Mouse (Mus musculus): Measurements from ENCODE around the gene Actg2. TPM values are rescaled to one million over a fixed set of nuclear protein-coding genes. Genes with fewer than 3 reads are reported as not detected.
A peak's percentile ranks its signal among the peaks of the same experiment; 100 is the strongest.

The Actg2 gene
- polyA plus RNA-seq, 1 experiment = 80.1 TPM

- no peak overlapping the region for H3K4me2 ChIP-seq (ENCODE audit: low read depth)
- H3K79me2 ChIP-seq (ENCODE audit: control insufficient read depth, insufficient read depth) = no peaks in the 10 kb centered on the region
- TF ChIP-seq REST (IDR thresholded peaks at IDR 0.05; ENCODE audit: insufficient read depth, insufficient read length) (no peak), POLR2A (IDR thresholded peaks at IDR 0.05; ENCODE audit: insufficient read length, low read depth) (no peak)
- no peaks in the 10 kb centered on the region for H3K36me3 ChIP-seq (ENCODE audit: control insufficient read depth, insufficient read depth)
- peaks cover 16% of the 10 kb centered on the region for H3K27me3 ChIP-seq (ENCODE audit: control insufficient read depth, insufficient read depth, insufficient read length)
- no peak overlapping the region for H3K4me3 ChIP-seq
- no peak overlapping the region for H3ac ChIP-seq (ENCODE audit: control insufficient read depth, insufficient read length)
These were observed 39.5 kb upstream of the Actg2 start for GRCm38 (mm10) chr6:83575609-83576008.

- peak within 1 kb of the TSS; percentile 39 for H3K4me3 ChIP-seq
- H3K27me3 ChIP-seq (ENCODE audit: control insufficient read depth, insufficient read depth, insufficient read length) = peaks cover 16% of the 10 kb centered on the region
- H3K4me2 ChIP-seq (ENCODE audit: low read depth) = peak within 1 kb of the TSS; percentile 99
- peak within 1 kb of the TSS; percentile 4 for H3ac ChIP-seq (ENCODE audit: control insufficient read depth, insufficient read length)
- H3K79me2 ChIP-seq (ENCODE audit: control insufficient read depth, insufficient read depth) = no peaks in the 10 kb centered on the region
- H3K36me3 ChIP-seq (ENCODE audit: control insufficient read depth, insufficient read depth) = no peaks in the 10 kb centered on the region
- TF ChIP-seq POLR2A (IDR thresholded peaks at IDR 0.05; ENCODE audit: insufficient read length, low read depth) (no peak), TCF12 (IDR thresholded peaks at IDR 0.05; ENCODE audit: insufficient read depth, poor library complexity, severe bottlenecking) (no peak), POLR2AphosphoS2 (IDR thresholded peaks at IDR 0.05; ENCODE audit: insufficient read length, low read depth) (no peak), E2F4 (IDR thresholded peaks at IDR 0.05; ENCODE audit: insufficient read depth) (no peak), CEBPB (IDR thresholded peaks at IDR 0.05; ENCODE audit: insufficient read depth, poor library complexity, severe bottlenecking) (no peak), MAX (IDR thresholded peaks at IDR 0.05; ENCODE audit: low read depth) (no peak), MYOG (IDR thresholded peaks at IDR 0.05; ENCODE audit: control insufficient read depth in 1 of 3, insufficient read depth in 1 of 3, insufficient read length in 2 of 3, low read depth in 2 of 3) (no peak), MYOD1 (IDR thresholded peaks at IDR 0.05; ENCODE audit: control insufficient read depth in 1 of 3, insufficient read length in 2 of 3, low read depth in 2 of 3) (no peak), REST (IDR thresholded peaks at IDR 0.05; ENCODE audit: insufficient read depth, insufficient read length) (no peak), TCF3 (IDR thresholded peaks at IDR 0.05; ENCODE audit: insufficient read length, low read depth) (no peak), USF1 (IDR thresholded peaks at IDR 0.05; ENCODE audit: low read depth) (no peak), SRF (IDR thresholded peaks at IDR 0.05; ENCODE audit: control insufficient read depth, insufficient read length, low read depth) (no peak)
These were observed 36.6 kb upstream of the Actg2 start, which contains the start of gene Stambp for GRCm38 (mm10) chr6:83572671-83573070. Gene Stambp (minus strand): TSS chr6:83572729.

DNA sequence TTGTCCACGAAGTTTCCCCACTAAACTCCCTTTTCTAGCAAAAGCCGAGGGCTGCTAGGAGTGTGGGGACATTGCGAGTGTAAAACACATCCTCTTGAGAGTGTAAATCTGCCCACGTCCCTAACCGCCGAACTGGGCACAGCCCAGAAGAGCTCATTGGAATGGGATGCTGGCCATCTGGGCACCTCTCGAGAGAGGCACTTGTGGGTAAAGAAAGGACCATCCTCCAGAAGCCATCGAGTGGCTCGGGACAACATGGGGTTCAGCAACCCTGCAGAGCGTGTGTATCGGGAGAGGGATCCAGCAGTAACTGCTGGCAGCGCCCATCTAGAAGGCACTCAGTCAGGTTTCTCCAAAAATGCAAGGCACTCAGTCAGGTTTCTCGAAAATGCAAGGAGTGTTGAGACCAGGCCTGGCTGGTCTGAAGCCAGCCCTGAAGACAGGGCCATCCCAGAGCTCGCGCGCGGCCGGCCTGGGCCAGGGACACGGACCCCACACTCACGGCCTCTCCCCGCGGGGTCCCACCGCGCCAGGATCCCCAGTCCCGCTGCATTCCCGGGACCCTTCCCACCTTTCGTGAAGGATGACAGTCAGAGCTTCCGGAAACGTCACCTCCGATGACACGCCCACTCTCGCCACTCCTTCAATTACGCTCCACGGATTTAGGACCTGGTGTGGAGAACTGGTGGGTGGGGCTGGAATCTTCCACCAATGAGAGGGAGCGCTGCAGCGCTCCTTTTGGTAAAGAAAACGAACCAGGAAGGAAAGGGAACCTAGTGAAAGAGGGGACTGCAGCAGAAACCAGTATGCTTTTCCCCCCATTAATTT lies 36.0 kb upstream of the Actg2 start:
- Histone ChIP-seq H3K4me3 (peak overlapping the region; percentile 39), H3K79me2 (ENCODE audit: control insufficient read depth, insufficient read depth) (no peaks in the 10 kb centered on the region), H3K27me3 (ENCODE audit: control insufficient read depth, insufficient read depth, insufficient read length) (peaks cover 16% of the 10 kb centered on the region), H3K36me3 (ENCODE audit: control insufficient read depth, insufficient read depth) (no peaks in the 10 kb centered on the region), H3K4me2 (ENCODE audit: low read depth) (peak overlapping the region; percentile 99), H3ac (ENCODE audit: control insufficient read depth, insufficient read length) (peak overlapping the region; percentile 4)
- no peak for TF ChIP-seq POLR2AphosphoS2 (IDR thresholded peaks at IDR 0.05; ENCODE audit: insufficient read length, low read depth)
- TF ChIP-seq CEBPB (IDR thresholded peaks at IDR 0.05; ENCODE audit: insufficient read depth, poor library complexity, severe bottlenecking) = no peak
- peak; percentile 54 for TF ChIP-seq POLR2A (IDR thresholded peaks at IDR 0.05; ENCODE audit: insufficient read length, low read depth)

- Histone ChIP-seq H3K4me2 (ENCODE audit: low read depth) (no peak overlapping the region), H3K36me3 (ENCODE audit: control insufficient read depth, insufficient read depth) (peaks cover 11% of the 10 kb centered on the region), H3ac (ENCODE audit: control insufficient read depth, insufficient read length) (no peak overlapping the region), H3K79me2 (ENCODE audit: control insufficient read depth, insufficient read depth) (no peaks in the 10 kb centered on the region), H3K4me3 (no peak overlapping the region), H3K27me3 (ENCODE audit: control insufficient read depth, insufficient read depth, insufficient read length) (peaks cover 5% of the 10 kb centered on the region)
- peak in 1 of 3 experiments; percentile 52 for TF ChIP-seq MYOD1 (IDR thresholded peaks at IDR 0.05; ENCODE audit: control insufficient read depth in 1 of 3, insufficient read length in 2 of 3, low read depth in 2 of 3)
- no peak for TF ChIP-seq POLR2A (IDR thresholded peaks at IDR 0.05; ENCODE audit: insufficient read length, low read depth)
These were observed 33.1 kb upstream of the Actg2 start for GRCm38 (mm10) chr6:83568901-83569862.

GRCm38 (mm10) chr6:83555972-83556371 lies 19.9 kb upstream of the Actg2 start:
- H3K36me3 ChIP-seq (ENCODE audit: control insufficient read depth, insufficient read depth) = peaks cover 33% of the 10 kb centered on the region

More at GRCm38 (mm10) chr6:83555972-83556371, 19.9 kb upstream of the Actg2 start:
- Histone ChIP-seq H3K4me2 (ENCODE audit: low read depth) (no peak overlapping the region), H3K27me3 (ENCODE audit: control insufficient read depth, insufficient read depth, insufficient read length) (no peaks in the 10 kb centered on the region), H3ac (ENCODE audit: control insufficient read depth, insufficient read length) (no peak overlapping the region), H3K79me2 (ENCODE audit: control insufficient read depth, insufficient read depth) (no peaks in the 10 kb centered on the region), H3K4me3 (no peak overlapping the region)
- TF ChIP-seq MYOD1 (IDR thresholded peaks at IDR 0.05; ENCODE audit: control insufficient read depth in 1 of 3, insufficient read length in 2 of 3, low read depth in 2 of 3) = no peak
- no peak for TF ChIP-seq TCF12 (IDR thresholded peaks at IDR 0.05; ENCODE audit: insufficient read depth, poor library complexity, severe bottlenecking)
- TF ChIP-seq E2F4 (IDR thresholded peaks at IDR 0.05; ENCODE audit: insufficient read depth) = no peak
- TF ChIP-seq CEBPB (IDR thresholded peaks at IDR 0.05; ENCODE audit: insufficient read depth, poor library complexity, severe bottlenecking) = no peak
- no peak for TF ChIP-seq REST (IDR thresholded peaks at IDR 0.05; ENCODE audit: insufficient read depth, insufficient read length)
